Mouse (Mus musculus) liver, embryonic 16.5 days (tissue): Measurements from ENCODE around the gene Apba1. TPM values are rescaled to one million over a fixed set of nuclear protein-coding genes. Genes with fewer than 3 reads are reported as not detected.

Experiments
- ATAC-seq: fragments of 200-750 bp; cut with Nextera tagmentation; 2 replicates; pipeline ENCODE4 v1.8.0; 2017; ENCODE audit warnings: low read depth, mild to moderate bottlenecking, moderate number of reproducible peaks, moderate library complexity
- H3K27ac ChIP-seq: fragments of 300-500 bp; sonication (generic); 2 replicates; pipeline ENCODE4 v1.5.1; 2014; ENCODE audit warnings: mild to moderate bottlenecking, low read length
- H3K27me3 ChIP-seq: fragments of 300-500 bp; sonication (generic); 2 replicates; pipeline ENCODE4 v1.6.1; 2014; ENCODE audit warnings: low read depth, low read length, mixed read lengths; ENCODE audit not compliant: control insufficient read depth, insufficient read depth
- H3K36me3 ChIP-seq: fragments of 300-500 bp; sonication (generic); 2 replicates; pipeline ENCODE4 v1.6.1; 2014; ENCODE audit warnings: mild to moderate bottlenecking; ENCODE audit not compliant: control insufficient read depth, insufficient read depth
- H3K4me1 ChIP-seq: fragments of 300-500 bp; sonication (generic); 2 replicates; pipeline ENCODE4 v1.6.1; 2014; ENCODE audit warnings: low read depth, low read length, mixed read lengths; ENCODE audit not compliant: control insufficient read depth
- H3K4me2 ChIP-seq: fragments of 300-500 bp; sonication (generic); 2 replicates; pipeline ENCODE4 v1.6.1; 2014; ENCODE audit warnings: low read depth, low read length, mixed read lengths
- H3K4me3 ChIP-seq: fragments of 300-500 bp; sonication (generic); 2 replicates; pipeline ENCODE4 v1.5.1; 2014; ENCODE audit warnings: low read depth, mild to moderate bottlenecking, low read length
- H3K9ac ChIP-seq: fragments of 300-500 bp; sonication (generic); 2 replicates; pipeline ENCODE4 v1.6.1; 2014; ENCODE audit warnings: low read depth, low read length
- H3K9me3 ChIP-seq: fragments of 300-500 bp; sonication (generic); replicated peaks from 2 replicates; pipeline ENCODE4 v1.6.1; 2016; ENCODE audit warnings: low read length; ENCODE audit not compliant: control insufficient read depth
- WGBS: fragments of 180-500 bp; shearing (Covaris S2); extraction: QIAGEN DNeasy Blood & Tissue Kit; methylation state at CpG from one replicate; pipeline ENCODE4 v1.1.7; 2014; ENCODE audit not compliant: insufficient replicate concordance; 5-methylcytosine and 5-hydroxymethylcytosine counted together
- polyA plus RNA-seq: library from polyadenylated mRNA; unstranded; fragments of >200 nt; fragmentation: Nextera tagmentation; extraction: Ambion mirVana; gene quantifications from 2 replicates; pipeline ENCODE4 v1.2.1, GENCODE M21; 2015

The Apba1 gene
- polyA plus RNA-seq = 0.04 and 0.06 TPM in 2 replicates

DNA sequence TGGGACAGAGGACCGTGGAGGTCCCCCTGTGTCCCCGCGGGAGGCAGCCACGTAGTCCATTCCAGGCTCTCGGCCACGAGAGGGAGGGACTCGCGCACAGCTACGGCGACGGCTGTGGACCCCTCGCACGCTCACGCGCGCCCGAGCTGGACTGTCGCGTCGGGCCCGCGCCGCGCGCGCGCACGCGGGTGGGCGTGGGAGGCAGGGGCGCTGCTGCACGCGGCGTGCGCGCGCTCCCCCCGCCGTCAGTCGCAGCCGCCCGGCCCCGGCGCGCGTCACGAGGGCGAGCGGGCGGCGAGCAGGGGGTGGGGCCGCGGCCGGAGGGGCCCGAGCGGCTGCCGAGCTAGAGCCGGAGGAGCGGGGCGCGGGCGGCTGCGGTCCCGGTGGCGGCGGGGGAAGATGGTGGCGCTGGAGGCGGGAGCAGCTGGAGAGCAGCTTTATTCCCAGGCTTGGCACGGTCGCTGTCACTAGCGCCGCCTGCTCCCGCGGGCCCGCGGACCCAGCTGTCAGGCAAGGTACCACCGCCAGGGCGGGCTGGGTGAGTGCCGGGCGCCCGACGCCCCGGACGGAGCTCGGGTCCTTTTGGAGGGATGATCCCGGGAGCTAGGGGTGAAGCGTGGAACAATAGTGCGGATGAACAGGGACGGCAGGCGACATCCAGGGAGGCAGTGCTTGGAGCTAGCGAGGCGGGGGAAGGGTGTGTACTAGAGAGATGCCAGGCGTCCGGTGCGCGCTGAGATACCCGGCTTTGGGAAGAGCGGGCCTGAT lies at the start of gene Apba1:
Apba1 (plus strand) TSS at position 334 of the 768 bp plus-strand sequence.
- H3K9ac ChIP-seq = peak within 1 kb of the TSS; percentile 57
- H3K9me3 ChIP-seq = no peaks in the 10 kb centered on the region
- no peak within 1 kb of the TSS for H3K27ac ChIP-seq
- H3K36me3 ChIP-seq = no peaks in the 10 kb centered on the region
- WGBS = under 1% methylated on average over 86 of the region's 98 CpGs
- H3K4me2 ChIP-seq = peak within 1 kb of the TSS; percentile 88
- peak; percentile 70 for ATAC-seq
- H3K4me3 ChIP-seq = peak within 1 kb of the TSS; percentile 67
- H3K27me3 ChIP-seq = peaks cover 32% of the 10 kb centered on the region
- no peaks in the 10 kb centered on the region; the same call in 1 of the 2 replicates for H3K4me1 ChIP-seq

DNA sequence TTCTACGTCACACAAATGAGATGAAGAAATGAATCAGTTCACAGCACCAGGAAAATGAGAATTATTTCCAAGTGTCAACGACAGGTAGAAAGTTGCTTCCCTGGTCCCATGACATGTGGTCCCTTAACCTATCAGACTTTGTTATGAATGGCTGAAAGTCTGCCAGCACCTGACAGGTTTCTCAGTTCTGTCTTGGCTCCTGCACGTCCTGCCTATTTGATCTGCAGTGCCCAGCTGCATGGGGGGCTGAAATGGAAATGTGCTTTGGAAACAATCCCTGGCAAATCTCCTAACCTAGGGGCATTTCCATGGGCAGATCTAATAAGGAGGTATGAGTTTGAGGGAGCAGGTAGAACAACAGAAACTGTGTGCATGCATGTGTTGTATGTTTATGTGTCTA lies 12.2 kb upstream of the Apba1 start:
- no peaks in the 10 kb centered on the region for H3K27me3 ChIP-seq
- 55% methylated on average over 3 of the region's 3 CpGs for WGBS
- no peak overlapping the region for H3K4me2 ChIP-seq
- no peak overlapping the region for H3K4me3 ChIP-seq
- no peaks in the 10 kb centered on the region for H3K9me3 ChIP-seq
- H3K4me1 ChIP-seq = no peaks in the 10 kb centered on the region
- no peak overlapping the region for H3K9ac ChIP-seq
- ATAC-seq = no peak
- no peak overlapping the region for H3K27ac ChIP-seq
- no peaks in the 10 kb centered on the region for H3K36me3 ChIP-seq

DNA sequence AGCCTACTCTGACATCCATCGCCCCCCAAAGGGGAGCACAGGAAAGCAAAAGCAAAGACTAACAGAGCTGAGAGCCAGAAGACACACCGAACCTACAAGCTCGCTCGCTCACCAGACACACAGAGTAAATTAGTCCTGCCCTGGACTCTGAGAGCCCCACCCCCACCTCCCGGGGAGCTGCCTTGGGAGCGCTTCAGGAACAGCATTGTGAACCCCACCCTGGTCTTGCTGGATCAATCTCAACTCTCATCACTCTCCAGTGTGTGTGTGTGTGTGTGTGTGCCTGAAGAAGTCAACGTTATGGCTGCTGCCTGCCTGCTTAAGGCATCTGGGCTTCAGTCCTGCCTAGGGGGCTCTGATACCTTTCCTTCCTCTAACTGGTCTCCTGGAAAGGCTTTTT lies 1.7 kb upstream of the Apba1 start:
- Histone ChIP-seq H3K4me3 (no peak overlapping the region), H3K9ac (no peak overlapping the region), H3K4me2 (no peak overlapping the region), H3K9me3 (no peaks in the 10 kb centered on the region), H3K36me3 (no peaks in the 10 kb centered on the region), H3K27me3 (peaks cover 32% of the 10 kb centered on the region), H3K27ac (no peak overlapping the region), H3K4me1 (no peaks in the 10 kb centered on the region; the same call in 1 of the 2 replicates)
- 17% methylated on average over 7 of the region's 7 CpGs for WGBS
- no peak for ATAC-seq

DNA sequence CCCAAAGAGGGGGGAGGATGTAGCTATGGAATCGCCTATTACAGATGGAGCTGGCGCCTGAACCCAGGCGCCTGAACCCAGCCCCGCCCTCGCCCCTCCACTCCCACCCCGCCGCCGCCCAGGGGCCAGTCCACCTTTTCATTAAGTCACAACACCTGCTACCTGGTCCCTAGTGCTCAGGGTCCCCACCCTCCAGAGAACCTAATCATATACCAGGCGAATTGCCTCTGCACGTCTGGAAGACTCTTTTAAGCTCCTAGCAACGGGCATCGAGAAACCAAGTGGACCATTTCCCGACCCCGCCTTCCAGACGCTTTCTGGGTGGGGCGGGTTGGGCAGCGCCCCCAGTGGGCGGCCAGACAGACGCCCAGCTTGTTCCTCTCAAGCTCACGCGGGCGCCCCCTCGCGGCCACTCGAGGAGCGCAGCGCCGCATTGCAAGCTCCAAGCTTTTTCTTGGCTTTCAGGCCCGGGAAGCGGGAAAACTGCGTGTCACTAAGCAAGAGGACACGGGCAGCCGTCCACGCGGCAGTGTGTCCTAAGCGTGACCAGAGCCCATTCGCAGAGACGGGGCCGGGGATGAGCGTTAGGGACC lies 630 bp upstream of the Apba1 start:
- Histone ChIP-seq H3K4me2 (peak overlapping the region; percentile 88), H3K4me3 (peak overlapping the region; percentile 67), H3K9ac (peak overlapping the region; percentile 57), H3K27ac (no peak overlapping the region), H3K4me1 (no peaks in the 10 kb centered on the region; the same call in 1 of the 2 replicates), H3K9me3 (no peaks in the 10 kb centered on the region), H3K27me3 (peaks cover 32% of the 10 kb centered on the region), H3K36me3 (no peaks in the 10 kb centered on the region)
- ATAC-seq = peak; percentile 69
- under 1% methylated on average over 40 of the region's 40 CpGs for WGBS

DNA sequence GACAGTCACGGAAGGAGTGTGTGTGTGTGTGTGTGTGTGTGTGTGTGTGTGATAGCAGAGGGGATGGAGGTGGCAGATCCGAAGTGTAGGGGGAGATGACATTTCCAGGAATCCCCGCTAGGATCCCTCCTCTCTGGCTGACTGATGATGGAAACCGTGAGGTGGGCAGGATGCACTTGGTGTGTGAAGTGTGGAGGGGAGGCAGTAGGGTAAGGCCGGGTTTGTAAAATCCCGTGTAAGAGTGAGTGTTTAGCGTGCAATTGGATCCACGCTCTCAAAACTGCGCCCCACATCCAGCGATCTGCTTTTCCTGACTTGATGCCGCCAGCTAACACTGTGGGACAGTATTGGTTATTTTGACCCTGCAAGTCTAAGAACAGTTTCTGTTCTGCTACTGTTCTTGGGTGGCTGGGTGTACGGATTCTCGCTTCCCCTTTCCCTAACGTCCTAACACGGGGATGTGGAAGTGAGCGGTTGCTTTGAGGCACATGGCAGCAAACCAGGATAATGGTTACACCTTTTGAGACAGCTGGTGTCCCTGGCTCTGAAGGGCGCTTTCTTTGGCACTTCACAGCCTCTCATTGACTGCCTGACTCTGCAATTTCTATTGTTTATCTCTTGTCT lies 747 bp downstream of the Apba1 start:
- Histone ChIP-seq H3K36me3 (no peaks in the 10 kb centered on the region), H3K4me3 (peak overlapping the region; percentile 67), H3K9ac (no peak overlapping the region), H3K27me3 (peaks cover 32% of the 10 kb centered on the region), H3K27ac (no peak overlapping the region), H3K4me2 (peak overlapping the region; percentile 88), H3K4me1 (no peaks in the 10 kb centered on the region; the same call in 1 of the 2 replicates), H3K9me3 (no peaks in the 10 kb centered on the region)
- WGBS = 4% methylated on average over 17 of the region's 17 CpGs
- ATAC-seq = no peak

DNA sequence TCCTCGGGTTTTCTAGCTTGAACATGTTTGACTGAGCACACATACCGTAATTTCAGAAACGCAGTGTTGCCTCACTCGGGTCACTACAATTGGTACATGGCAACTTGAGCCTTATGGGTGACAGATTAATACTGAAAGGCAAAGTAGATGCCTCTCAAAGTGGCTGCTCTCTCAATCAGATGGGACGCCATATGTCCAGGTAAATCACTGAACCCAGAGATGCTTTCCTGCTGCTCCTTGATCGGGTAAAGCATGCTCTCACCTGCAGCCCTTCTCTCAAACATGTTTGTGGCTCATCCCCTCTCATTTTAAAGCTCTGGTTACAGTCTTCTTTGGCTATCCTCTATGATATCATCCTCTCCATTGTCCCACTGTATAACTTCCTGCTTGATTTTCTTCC lies 4.7 kb downstream of the Apba1 start:
- H3K36me3 ChIP-seq = no peaks in the 10 kb centered on the region
- no peaks in the 10 kb centered on the region for H3K9me3 ChIP-seq
- no peak overlapping the region for H3K4me2 ChIP-seq
- WGBS = 61% methylated on average over 6 of the region's 6 CpGs
- no peaks in the 10 kb centered on the region for H3K4me1 ChIP-seq
- ATAC-seq = no peak
- H3K27ac ChIP-seq = no peak overlapping the region
- H3K9ac ChIP-seq = no peak overlapping the region
- H3K4me3 ChIP-seq = no peak overlapping the region
- peaks cover 27% of the 10 kb centered on the region for H3K27me3 ChIP-seq

DNA sequence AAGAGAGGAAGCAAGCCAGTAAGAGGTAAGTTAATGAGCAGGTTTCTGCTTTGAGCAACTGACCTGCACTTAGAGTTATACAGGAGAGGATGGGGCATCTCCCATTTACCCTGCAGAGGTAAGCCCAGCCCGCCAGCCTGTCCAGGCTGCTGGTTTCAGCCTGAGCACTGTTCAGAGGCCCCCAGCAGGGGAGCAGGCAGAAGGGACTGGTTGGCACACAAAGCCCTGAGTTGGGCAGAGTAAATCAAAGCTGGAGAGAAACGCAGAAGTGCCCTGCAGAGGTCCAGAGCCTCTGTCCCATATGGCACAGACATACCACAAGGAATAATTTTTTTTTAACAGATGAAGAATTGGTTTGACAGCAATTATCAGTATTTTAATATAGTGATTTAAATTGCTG lies 5.4 kb downstream of the Apba1 start:
- WGBS = 55% methylated on average over 2 of the region's 2 CpGs
- ATAC-seq = no peak

DNA sequence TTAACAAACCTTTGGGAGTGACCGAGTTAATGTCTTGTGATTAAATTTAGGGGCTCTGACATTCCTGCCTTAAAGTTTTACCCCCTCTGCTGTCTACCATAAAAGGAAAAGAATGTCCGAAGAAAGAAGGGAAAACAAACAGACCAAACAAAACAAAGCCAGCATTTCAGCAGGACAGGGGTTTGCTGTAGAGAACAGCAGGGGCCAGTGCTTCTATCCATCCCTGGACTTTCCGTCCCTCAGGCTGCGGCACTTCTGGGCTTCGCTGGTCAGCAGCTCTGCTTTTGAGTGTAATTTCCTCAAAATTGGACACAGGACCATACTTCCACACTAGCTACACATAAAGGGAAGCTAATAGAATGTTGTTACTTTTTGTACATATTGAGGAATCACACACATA lies 10.2 kb downstream of the Apba1 start:
- no peak overlapping the region for H3K4me2 ChIP-seq
- no peaks in the 10 kb centered on the region for H3K4me1 ChIP-seq
- no peaks in the 10 kb centered on the region for H3K9me3 ChIP-seq
- H3K4me3 ChIP-seq = no peak overlapping the region
- WGBS = 53% methylated on average over 5 of the region's 5 CpGs
- no peaks in the 10 kb centered on the region for H3K36me3 ChIP-seq
- no peak overlapping the region for H3K9ac ChIP-seq
- no peaks in the 10 kb centered on the region for H3K27me3 ChIP-seq
- H3K27ac ChIP-seq = no peak overlapping the region
- no peak for ATAC-seq

More for the DNA sequence above, 5.4 kb downstream of the Apba1 start:
- H3K4me1 ChIP-seq = no peaks in the 10 kb centered on the region
- no peaks in the 10 kb centered on the region for H3K36me3 ChIP-seq
- no peak overlapping the region for H3K4me3 ChIP-seq
- no peak overlapping the region for H3K9ac ChIP-seq
- H3K27me3 ChIP-seq = peaks cover 20% of the 10 kb centered on the region
- no peak overlapping the region for H3K4me2 ChIP-seq
- no peak overlapping the region for H3K27ac ChIP-seq
- H3K9me3 ChIP-seq = no peaks in the 10 kb centered on the region
